Mouse (Mus musculus): Measurements from ENCODE around the gene Grasp.
A peak's percentile ranks its signal among the peaks of the same experiment; 100 is the strongest.

The Grasp gene

DNA sequence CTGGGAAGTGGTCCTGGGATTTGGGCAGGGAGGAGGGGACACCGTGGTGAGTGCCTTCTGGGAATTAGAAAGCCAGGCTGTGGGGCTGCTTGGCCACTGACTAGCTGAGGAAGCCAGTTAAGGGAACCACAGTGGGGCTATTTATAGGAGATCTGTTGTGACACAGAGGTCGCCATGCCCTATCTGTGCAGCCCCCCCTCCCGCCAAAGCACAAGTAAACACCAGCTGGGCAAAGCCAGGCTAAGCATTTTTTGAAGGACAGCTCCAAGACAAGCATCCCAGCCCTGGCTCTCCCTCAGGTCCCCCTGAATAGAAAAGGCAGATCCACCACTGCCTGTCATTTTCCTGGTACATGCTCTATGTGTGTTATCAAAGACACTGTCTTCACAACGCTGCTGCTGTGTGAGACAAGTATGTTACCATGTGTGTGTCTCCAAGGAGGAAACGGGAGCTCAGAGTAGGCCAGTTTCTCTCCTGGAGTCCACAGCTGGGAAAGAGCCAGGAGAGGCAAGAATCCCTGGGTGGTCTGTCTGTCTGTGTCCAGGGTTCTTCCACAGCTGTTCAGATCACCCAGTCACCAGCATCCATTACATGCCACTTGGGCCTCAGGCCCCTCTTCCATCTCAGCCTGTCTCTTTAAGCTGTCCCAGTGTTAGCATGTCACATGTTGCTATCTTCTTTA lies 24.2 kb downstream of the Grasp start:
- DNase-seq = no peak

DNA sequence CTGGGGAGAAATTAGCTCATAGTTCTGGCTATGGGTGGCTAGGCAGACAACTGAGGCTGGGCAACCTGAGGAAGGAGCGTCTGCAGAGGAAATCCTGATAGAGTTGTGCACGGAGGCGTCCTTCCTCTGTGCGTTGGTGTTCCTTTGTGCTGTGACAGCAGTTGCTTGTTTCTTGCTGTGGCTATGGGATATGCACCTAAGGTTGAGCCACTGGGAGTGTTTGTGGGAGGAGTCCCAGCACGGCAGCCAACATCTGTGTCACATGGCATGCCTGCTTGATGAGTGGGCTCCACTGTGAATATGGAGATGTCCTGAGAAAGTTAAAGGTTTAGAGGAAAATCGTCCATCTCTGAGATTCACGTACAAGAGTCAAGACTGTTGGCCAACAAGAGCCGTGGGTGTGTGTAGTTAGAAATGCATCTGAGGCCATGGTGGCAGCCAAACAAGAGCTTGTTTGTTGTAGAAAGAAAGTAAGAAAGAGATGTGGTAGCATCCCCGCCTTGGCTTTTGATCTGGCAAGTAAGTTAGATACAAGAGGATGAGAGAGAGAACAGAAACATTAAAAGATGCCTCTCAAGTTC lies 26.3 kb downstream of the Grasp start:
- DNase-seq = no peak

DNA sequence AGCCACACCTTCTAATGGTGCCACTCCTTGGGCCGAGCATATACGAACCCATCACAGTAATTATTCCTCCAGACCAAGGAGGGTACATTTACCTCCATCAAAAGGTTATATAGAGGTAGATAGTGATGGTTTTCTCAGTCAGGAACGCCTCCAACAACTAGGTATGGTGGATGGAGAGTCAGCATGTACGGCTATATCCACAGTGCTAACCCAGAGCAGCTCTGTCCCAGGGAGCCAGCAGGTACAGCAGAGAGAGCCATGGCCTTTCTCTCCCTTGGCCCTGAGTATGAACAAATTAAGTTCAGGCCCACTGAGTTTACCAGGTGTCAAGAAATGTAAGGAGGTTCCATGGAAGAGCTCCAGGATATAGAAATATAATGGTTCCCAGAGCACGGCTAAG lies 27.9 kb downstream of the Grasp start:
- no peak for DNase-seq

DNA sequence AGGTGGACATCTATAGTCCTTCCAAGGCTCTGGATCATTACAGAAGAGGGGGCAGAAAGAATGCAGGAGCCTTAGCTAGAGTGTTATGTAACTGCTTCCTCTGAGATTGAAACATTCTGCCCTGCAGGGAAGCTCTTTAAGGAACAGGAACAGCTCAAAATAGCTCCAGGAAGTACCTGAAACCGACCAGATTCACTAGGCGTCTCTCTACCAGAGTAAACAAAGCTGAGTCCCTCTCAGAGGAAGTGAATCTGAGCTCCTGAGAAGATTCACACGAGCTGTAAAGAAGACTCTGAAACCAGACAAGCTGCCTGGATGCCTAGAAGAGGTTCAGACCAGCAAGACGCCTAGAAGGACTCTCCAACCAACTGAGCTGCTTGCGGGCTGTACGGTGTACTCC lies 28.6 kb downstream of the Grasp start:
- DNase-seq = no peak

DNA sequence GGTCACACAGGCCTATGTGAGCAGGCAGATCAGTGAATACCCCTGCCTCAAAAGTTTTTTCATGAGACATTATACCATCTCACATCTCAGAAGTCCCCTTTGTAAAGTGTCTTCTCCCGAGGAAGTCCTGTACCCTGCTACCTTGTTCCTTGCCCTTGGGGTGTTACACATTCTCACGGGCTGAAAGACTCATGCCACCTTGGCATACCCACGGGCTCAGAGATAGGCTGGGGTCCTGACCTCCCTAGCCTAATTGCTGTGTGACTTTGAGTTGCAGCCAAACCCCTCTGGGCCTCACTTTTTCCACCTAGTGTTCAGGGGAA lies 29.5 kb downstream of the Grasp start:
- no peak for DNase-seq

DNA sequence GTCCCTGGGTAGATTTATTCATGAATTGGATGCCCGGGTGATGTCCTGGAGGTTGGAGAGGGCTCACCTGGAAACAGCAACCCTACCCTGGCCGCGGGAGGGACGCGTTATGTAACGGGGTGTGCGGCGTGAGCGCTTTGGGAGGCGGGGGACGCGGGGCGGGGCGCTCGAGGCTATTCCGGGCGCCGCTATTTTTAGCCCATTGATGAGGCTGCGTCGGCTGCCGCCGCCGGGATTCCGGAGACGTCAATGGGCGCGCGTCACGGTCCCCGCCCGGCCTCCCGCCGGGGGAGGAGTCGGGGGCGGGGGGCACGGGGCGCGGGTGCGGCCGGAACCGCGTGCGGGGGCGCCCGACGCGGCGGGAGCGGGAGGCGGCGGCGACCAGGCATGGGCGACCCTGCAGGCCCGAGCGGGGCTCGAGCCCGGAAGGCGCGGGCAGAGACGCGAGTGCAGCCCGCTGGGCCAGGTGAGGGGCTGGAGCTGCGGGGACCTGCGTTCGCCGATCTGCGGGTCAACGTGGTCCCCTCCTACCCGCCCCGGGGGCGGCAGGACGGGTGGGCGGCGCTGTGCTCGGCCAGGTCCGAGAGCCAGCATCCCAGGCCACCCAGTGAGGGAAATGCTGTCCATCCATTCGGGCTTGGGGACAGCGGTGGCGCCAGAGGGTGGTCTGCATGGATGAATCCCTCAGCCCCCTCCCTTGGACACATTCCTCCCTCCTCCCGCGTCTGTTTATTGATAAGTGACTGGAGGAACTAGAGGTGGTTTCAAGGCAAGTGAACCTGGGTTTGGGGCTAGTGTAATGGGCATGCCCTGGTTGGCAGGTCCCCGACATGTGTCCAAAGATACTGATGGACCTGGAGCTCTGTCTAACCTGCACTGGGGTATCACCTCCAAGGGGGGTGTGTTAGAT lies 30.2 kb downstream of the Grasp start, which contains the start of gene Nr4a1:
TSS of gene Nr4a1 (plus strand) at position 384 of the 910 bp plus-strand sequence.
- DNase-seq = peak; percentile 77

DNA sequence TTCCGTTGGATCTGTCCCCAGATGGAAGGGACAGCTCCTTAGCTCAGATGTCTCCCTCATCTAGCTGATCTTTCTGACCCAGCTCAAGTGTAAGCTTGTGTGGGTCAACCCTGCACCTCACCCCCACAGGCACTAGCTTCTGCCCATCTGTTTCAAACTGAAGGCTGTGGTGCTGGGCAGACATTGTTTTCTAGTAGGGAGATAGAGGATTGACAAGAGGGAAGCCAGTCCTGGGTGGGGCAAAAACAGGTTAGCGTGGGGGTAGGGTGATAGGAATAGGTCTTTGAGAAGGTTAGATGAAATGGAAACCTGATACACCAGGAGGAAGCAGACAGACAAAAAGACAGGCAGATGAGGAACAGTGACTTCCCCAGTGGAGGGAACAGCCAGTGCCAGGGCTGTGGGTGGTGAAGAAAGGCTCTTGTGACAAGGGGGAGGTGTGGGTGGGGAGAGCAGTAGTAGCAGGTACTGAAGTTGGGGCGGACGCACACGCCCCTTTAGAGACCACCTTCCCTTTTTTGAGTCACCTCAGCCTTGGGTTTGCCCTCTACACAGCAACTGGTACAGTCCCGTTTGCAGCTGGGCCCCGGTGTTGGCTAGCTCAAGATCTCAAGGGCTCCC lies 32.0 kb downstream of the Grasp start:
- no peak for DNase-seq

DNA sequence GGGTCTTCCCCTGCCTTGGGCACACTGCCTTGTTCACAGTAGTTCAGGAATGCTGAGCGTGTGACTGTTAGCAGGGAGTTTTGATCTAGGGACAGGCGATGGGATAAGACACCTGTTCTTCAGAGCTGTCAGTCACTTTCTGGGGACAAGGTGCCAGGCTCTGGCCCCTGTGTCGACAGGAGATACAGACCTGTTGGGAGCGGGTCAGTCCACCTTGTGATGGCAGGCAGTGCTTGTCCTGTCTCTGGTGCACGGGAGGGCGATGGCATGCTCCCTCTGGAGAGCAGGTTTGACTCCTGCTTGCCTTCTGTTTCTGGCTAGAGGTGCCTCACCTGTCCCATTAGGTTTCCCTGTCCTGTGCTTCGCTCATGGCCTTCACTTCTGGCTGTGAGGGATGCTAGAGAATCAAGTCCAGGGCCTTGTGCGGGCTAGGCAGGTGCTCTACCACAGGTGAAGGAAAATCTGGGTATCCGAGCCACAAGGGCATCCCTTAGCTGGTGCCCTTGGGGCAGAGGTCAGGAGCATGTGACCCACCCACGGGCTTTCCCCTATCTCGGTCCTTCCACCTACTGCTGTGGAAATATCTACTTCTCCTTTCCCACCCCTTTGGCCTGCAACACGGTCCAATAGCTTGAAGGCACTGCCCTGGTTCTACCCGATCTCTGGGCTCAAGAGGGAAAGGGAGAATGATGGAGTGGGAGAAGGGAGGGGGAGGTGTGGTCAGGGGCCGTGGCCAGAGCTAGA lies 32.6 kb downstream of the Grasp start:
- no peak for DNase-seq

DNA sequence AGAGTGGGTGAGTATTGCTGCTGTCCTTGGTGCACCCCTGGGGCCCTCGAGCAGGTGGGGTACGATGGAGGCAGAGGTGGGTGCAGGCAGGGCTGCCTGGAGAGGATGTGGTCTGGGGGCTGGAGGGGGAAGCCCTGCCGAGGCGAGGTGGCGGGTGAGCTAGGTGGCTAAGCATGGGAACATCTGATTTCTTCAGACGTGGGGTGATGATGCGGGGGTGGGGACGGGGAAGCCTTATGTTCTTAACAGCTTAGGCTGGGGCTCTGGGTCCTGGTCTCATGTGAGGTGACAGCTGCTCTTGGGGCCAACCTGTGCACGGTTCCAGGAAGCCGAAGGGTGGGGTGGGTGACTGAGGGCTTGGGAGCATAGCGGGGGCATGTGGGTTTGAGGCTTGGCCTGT lies 34.4 kb downstream of the Grasp start:
- no peak for DNase-seq

DNA sequence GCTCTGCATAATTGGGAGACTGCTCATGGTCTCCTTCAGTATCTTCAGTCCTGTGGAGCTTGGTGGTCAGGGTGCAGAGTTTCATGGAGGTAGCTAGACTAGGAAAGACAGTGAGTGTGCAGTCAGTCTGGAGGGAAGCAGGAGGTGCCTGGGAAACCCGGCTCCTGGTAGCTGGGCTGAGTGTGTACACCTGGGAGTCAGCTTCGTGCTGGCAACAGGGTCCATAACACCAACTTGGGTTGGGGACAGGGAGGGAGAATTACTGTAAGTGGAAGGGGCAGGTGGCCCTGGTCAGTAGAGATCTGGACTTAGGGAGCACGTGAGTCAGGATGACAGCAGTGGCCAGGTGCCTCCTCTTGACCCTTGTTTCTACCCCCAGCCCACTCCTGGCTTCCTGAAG lies 35.9 kb downstream of the Grasp start:
- no peak for DNase-seq

DNA sequence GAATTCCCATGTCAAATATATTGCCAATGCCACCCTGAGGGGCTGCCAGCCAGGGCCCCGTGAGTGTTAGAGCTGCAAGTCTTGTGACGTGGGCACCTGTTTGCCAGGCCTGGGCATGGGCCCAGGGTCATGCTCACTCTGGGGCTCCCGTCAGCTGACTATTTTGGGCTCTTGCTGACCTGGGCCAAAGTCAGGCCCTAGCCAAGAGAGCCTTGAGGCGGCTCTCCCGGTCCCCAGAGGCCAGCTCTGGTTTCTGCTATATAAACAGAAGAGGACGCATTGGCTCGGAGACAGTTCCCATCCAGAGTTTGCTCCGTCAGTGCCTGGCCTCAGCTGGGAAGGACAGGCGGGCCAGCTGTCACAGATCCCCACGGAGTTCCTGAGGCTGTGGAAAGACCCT lies 36.4 kb downstream of the Grasp start:
- peak; percentile 78 for DNase-seq

DNA sequence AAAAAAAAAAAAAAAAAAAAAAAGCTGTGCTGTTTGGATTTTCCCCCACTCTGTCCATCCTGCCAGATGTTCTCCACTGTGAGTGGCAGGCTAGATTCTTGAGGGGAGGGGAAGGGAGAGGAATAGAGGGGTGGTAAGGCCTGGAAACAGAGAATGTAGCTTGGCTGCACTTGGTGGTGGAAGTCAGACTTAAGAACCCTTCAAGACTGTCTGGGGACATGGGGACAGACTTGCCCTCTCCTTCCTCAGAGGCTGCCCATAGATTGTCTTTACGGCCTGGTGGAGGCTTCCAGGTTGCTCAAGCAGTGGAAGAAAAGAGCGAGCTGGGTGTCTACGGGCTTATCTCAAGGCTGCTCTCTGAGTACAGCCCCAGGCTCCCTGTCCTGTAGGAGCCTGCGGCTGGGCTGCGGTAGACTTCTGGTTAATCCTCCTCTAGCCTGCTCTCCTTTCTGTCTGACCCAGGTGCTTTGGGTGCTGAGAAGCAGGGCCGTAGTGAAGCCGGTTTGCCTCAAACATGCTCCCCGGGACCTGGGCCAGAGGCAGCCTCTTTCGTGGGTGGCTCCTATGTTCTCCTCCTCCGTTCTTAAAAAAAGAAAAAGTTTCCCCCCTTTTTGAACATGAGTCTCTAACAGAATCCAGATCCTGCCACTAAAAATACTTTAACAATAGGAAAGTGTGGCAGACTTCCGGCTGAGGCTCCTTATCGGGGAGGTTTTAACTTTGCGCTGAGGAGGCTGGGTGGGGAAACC lies 37.1 kb downstream of the Grasp start:
- no peak for DNase-seq

DNA sequence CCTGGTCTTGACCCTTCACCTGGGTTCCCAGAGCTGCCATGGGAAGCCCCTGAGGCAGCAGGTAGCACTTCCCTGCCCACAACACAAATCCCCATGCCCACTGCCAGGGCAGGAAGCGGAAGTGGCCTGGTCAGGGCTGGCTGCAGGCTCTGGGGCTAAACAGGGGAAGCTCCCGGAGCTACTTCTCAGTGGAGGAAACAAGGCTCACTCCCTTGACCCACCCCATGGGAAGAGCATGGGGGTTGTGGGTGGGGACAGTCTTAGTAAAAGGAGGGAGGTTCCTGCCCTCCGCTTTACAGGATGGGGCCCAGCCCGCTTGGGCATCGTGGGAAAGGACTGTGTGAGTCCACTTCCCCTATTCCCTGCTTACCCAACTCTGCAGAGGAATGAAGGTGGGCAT lies 38.5 kb downstream of the Grasp start:
- no peak for DNase-seq

DNA sequence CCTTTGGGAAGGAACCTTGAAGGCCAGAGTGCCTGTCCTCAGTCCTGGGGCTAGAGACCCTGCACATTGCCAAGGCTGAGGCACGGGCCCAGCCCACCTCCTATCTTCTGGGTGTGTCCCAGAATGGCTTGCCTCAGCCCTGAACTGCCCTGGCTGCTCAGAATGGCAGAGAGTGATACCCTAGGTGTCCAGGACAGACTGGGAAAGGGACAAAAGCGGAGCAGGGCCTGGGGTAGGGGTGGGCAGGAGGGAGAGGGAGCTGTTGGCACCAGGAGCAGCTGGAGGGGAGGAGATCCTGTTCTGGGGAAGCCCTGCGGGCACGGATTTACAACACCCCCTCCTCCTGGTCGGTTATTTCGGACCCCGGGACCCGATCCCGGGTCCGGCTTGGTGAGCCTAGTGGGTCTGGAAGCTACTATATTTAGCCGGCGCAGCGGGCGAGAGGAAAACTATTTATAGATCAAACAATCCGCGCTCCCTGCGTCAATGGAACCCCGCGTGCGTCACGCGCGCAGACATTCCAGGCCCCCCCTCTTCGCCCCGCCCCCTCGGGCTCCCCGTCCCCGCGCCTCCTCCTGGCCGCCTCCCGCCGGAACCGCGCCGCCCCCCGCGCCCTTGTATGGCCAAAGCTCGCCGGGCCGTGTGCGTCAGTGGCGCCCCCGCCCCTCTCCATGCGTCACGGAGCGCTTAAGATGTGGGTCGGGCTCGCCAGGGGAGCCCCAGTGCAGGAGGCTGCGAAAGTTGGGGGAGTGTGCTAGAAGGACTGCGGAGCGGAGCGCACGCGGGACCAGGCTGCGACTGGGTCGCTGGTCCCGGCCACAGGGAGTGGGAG lies 42.4 kb downstream of the Grasp start:
- peak; percentile 87 for DNase-seq

DNA sequence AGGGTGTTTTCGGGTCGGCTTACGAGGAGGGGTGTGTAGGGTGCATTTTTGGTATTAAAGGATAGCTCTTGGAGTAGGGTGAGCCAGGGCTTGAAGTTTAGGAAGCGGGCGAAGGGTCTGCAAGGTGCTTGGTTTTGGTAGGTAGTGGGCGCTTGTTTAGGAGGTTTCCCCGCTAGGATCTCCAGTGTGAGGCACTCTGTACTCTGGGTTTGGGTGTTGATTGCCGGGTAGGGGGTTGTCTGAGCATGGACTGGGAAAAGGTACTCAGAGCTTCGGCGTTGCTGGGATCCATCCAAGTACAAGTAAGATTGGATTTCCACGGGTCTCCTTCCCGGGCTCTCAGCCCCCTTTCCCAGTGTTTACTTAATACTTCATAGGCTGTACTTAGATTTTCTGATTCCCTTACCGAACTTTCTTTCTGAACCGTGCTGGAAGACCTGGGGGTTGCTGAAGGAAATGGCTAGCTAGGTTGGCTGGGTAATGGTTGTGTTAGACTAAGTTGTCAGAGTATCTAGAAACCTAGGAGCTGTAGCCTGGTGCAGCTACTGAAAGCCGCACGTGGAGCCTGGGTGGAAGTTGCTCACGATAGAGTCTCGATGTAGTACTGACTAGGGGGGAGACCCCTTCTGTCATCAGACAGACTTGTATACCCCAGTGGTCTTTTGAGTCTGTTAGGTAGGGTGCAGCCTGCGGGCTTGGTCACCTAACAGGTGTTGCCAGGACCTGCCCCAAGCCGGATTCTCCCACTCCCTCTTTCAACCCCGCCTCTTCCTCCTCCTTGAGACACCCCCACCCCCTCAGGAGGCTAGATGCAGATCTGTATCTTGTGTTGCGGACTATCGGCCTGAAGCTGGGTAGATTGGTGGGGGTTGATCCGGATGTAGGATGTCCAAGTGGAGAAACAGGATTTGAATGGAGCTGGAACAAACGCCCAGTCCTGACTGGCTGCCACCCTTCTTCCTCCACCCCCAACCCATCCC lies 43.4 kb downstream of the Grasp start:
- peak; percentile 59 for DNase-seq

DNA sequence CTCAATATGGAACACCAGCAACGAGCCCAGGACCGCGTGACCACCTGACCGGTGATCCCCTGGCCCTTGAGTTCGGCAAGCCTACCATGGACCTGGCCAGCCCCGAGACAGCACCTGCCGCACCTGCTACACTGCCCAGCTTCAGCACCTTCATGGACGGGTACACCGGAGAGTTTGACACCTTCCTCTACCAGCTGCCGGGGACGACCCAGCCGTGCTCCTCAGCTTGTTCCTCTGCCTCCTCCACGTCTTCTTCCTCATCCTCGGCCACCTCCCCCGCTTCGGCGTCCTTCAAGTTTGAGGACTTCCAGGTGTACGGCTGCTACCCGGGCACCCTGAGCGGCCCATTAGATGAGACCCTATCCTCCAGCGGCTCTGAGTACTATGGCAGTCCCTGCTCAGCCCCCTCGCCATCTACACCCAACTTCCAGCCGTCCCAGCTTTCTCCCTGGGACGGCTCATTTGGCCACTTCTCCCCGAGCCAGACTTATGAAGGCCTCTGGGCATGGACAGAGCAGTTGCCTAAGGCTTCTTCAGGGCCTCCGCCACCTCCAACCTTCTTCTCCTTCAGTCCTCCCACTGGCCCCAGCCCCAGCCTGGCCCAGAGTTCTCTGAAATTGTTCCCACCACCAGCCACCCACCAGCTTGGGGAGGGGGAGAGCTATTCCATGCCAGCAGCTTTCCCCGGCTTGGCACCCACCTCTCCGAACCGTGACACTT lies 46.3 kb downstream of the Grasp start:
- no peak for DNase-seq

DNA sequence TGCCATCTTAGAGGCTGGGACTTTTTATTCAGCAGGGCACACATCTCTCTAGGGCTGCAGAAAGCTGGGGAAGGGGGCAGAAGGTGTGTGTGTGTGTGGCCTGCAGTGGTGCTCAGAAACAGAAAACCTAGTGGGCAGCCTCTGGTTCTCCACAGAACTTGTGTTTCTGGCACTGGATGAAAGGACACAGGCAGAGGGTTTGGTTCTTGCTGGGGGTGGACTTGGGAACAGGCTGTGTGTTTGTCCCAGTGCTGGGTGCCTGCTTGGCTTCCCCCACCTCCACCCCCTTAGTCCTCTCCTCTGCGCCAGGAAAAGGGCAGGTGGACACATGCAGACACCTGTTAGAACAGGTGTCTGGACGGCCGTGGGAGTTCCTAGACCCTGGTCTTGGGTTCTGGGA lies 47.1 kb downstream of the Grasp start:
- no peak for DNase-seq

DNA sequence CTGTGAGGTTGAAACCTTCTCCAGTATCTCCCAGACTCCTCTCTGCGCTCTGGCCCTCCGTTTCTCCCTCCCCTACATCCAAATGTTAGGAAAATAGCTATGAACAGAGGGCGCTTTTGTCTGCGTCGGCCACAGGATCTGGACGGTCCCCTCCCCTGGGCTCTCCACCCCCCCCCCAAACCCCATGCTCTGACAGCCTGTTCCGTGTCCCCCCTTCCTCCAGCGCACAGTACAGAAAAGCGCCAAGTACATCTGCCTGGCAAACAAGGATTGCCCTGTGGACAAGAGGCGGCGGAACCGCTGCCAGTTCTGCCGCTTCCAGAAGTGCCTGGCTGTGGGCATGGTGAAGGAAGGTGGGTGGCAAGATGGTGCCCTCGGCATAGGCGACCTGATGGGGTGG lies 47.5 kb downstream of the Grasp start:
- no peak for DNase-seq

DNA sequence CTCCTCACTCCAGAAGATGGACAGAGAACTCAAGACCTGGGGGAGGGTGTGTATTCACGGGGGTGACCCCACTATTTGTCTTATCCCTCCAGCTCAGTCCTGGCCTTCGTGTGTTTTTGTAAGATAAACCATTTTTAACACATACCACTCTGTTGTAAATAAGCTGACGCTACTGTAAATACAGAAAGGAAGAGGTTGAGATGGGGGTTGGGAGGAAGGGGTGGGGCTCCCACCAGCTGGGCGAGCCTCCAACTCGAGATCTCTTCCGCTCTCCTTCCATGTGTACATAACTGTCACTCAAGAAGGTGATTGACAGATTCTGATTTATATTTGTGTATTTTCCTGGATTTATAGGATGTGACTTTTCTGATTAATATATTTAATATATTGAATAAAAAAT lies 50.4 kb downstream of the Grasp start:
- no peak for DNase-seq

Measured in kidney, adult 11 months (tissue).